Comparison of ENCODE assay signal across 14 mouse cellular contexts in genomic region chr1:25281471-25281870, GRCm38 (mm10).
A peak's percentile ranks its signal among the peaks of the same experiment; 100 is the strongest.
DNase-seq lines count a peak whose midpoint lies in the region; ATAC-seq and TF ChIP-seq lines count a peak whose summit lies in the region.
"Had no signal": no experiment of that assay in that cellular context is flagged by ENCODE, and none has a peak within 500 bp of the region (broad histone marks: within the 10 kb centered on the region; RNA-seq: fewer than 3 reads in every experiment).

No protein-coding gene starts in this region.

- WGBS in midbrain, postnatal 0 days = 60% methylated on average over 8 of the region's 8 CpGs
- WGBS in midbrain, embryonic 16.5 days = 76% methylated on average over 8 of the region's 8 CpGs
- WGBS in forebrain, embryonic 11.5 days = 90% methylated on average over 8 of the region's 8 CpGs

- no peaks in the 10 kb centered on the region for H3K36me3 ChIP-seq in midbrain, postnatal 0 days (ENCODE audit: insufficient read depth, low read length)
- H3K36me3 ChIP-seq in midbrain, embryonic 16.5 days (ENCODE audit: control insufficient read depth, insufficient read depth, low read length) = no peaks in the 10 kb centered on the region
- H3K36me3 ChIP-seq in forebrain, embryonic 11.5 days (ENCODE audit: control insufficient read depth, insufficient read depth, low read length) = no peaks in the 10 kb centered on the region
- H3K36me3 ChIP-seq: heart, embryonic 15.5 days; hindbrain, embryonic 13.5 days had no signal

- no peak overlapping the region for H3K9ac ChIP-seq in midbrain, postnatal 0 days (replicated peaks; ENCODE audit: low read length, poor library complexity, severe bottlenecking)
- no peak overlapping the region for H3K9ac ChIP-seq in midbrain, embryonic 16.5 days (ENCODE audit: low read depth, low read length)
- H3K9ac ChIP-seq in forebrain, embryonic 11.5 days (ENCODE audit: low read length) = no peak overlapping the region
- H3K9ac ChIP-seq: heart, embryonic 15.5 days; hindbrain, embryonic 13.5 days had no signal

- no peak overlapping the region for H3K4me2 ChIP-seq in midbrain, postnatal 0 days (ENCODE audit: low read depth, low read length, poor library complexity, severe bottlenecking)
- no peak overlapping the region for H3K4me2 ChIP-seq in midbrain, embryonic 16.5 days (ENCODE audit: low read length)
- H3K4me2 ChIP-seq in forebrain, embryonic 11.5 days (ENCODE audit: low read depth, low read length, severe bottlenecking) = no peak overlapping the region
- H3K4me2 ChIP-seq: heart, embryonic 15.5 days; hindbrain, embryonic 13.5 days had no signal

- H3K4me1 ChIP-seq in midbrain, postnatal 0 days (ENCODE audit: insufficient read depth, low read length) = no peaks in the 10 kb centered on the region
- no peaks in the 10 kb centered on the region for H3K4me1 ChIP-seq in midbrain, embryonic 16.5 days (ENCODE audit: control insufficient read depth, insufficient read depth, low read length)
- no peaks in the 10 kb centered on the region for H3K4me1 ChIP-seq in forebrain, embryonic 11.5 days (replicated peaks; ENCODE audit: control insufficient read depth, insufficient read depth, low read length)
- H3K4me1 ChIP-seq: heart, embryonic 15.5 days; hindbrain, embryonic 13.5 days had no signal

- no peaks in the 10 kb centered on the region for H3K27me3 ChIP-seq in midbrain, postnatal 0 days (ENCODE audit: insufficient read depth, low read length)
- no peaks in the 10 kb centered on the region for H3K27me3 ChIP-seq in midbrain, embryonic 16.5 days (ENCODE audit: control insufficient read depth, insufficient read depth, low read depth, low read length)
- no peaks in the 10 kb centered on the region for H3K27me3 ChIP-seq in forebrain, embryonic 11.5 days (ENCODE audit: control insufficient read depth, insufficient read depth, low read length)
- H3K27me3 ChIP-seq: heart, embryonic 15.5 days; hindbrain, embryonic 13.5 days had no signal

- H3K27ac ChIP-seq in midbrain, postnatal 0 days (ENCODE audit: low read depth, low read length) = no peak overlapping the region
- no peak overlapping the region for H3K27ac ChIP-seq in midbrain, embryonic 16.5 days (ENCODE audit: low read length)
- no peak overlapping the region for H3K27ac ChIP-seq in forebrain, embryonic 11.5 days (ENCODE audit: low read depth, low read length)
- H3K27ac ChIP-seq: heart, embryonic 15.5 days; hindbrain, embryonic 13.5 days had no signal

- peak; percentile 4 to 46 for DNase-seq in frontal cortex, adult 2 months (ENCODE audit: extremely low spot score in 1 of 2, low spot score in 1 of 2)
- DNase-seq in midbrain, postnatal 0 days (ENCODE audit: low spot score) = peak; percentile 44
- DNase-seq in cerebellum, postnatal 14 days = peak; percentile 75 to 77
- peak; percentile 2 for DNase-seq in right cerebral cortex, postnatal 4 days
- DNase-seq in forebrain, embryonic 11.5 days (ENCODE audit: low spot score) = no peak
- no peak for DNase-seq in thymus, postnatal 14 days
- DNase-seq: embryo, embryonic 11 days; kidney, adult 2 months; lung, adult 2 months had no signal

- H3K4me3 ChIP-seq in midbrain, postnatal 0 days (ENCODE audit: low read depth, low read length) = no peak overlapping the region
- no peak overlapping the region for H3K4me3 ChIP-seq in midbrain, embryonic 16.5 days (ENCODE audit: low read depth, low read length)
- no peak overlapping the region for H3K4me3 ChIP-seq in forebrain, embryonic 11.5 days (ENCODE audit: low read depth, low read length)
- H3K4me3 ChIP-seq: heart, embryonic 15.5 days; hindbrain, embryonic 13.5 days; myocyte had no signal

- no peak for ATAC-seq in frontal cortex, adult (ENCODE audit: low TSS enrichment)
- ATAC-seq in midbrain, postnatal 0 days (ENCODE audit: low FRiP score) = no peak
- no peak for ATAC-seq in midbrain, embryonic 16.5 days
- no peak for ATAC-seq in forebrain, embryonic 11.5 days (replicated peaks; ENCODE audit: low FRiP score)

- H3K9me3 ChIP-seq in midbrain, postnatal 0 days (ENCODE audit: low read length) = no peaks in the 10 kb centered on the region
- H3K9me3 ChIP-seq in midbrain, embryonic 16.5 days (replicated peaks; ENCODE audit: control insufficient read depth, low read length, poor library complexity, severe bottlenecking) = no peaks in the 10 kb centered on the region
- no peaks in the 10 kb centered on the region for H3K9me3 ChIP-seq in forebrain, embryonic 11.5 days (ENCODE audit: control insufficient read depth, low read length)
- H3K9me3 ChIP-seq: heart, embryonic 15.5 days; hindbrain, embryonic 13.5 days had no signal

- no peak for TF ChIP-seq CTCF in midbrain, postnatal 0 days (IDR thresholded peaks at IDR 0.05)

Comparison
In these comparisons a context has a peak if more than half of its experiments do, and no peak if none do; other contexts are left out.
1. DNase-seq: peak in frontal cortex, adult 2 months (2 of 2), midbrain, postnatal 0 days (single experiment), cerebellum, postnatal 14 days (2 of 2) and right cerebral cortex, postnatal 4 days (single experiment); none in forebrain, embryonic 11.5 days (single experiment) and thymus, postnatal 14 days (single experiment).